Mouse (Mus musculus): ENCODE results near the gene Numa1.

- TF ChIP-seq POLR2A (IDR thresholded peaks at IDR 0.05; ENCODE audit: borderline replicate concordance, insufficient read depth, low read length) (no peak), CTCF (IDR thresholded peaks at IDR 0.05; ENCODE audit: borderline replicate concordance, insufficient read depth, low read depth, low read length) (no peak)
Observed at GRCm38 (mm10) chr7:102019362-102019761, 85.5 kb downstream of the Numa1 start.
